Mouse (Mus musculus) liver, postnatal 0 days (tissue): ENCODE results near the gene Adam22. TPM values are rescaled to one million over a fixed set of nuclear protein-coding genes. Genes with fewer than 3 reads are reported as not detected.

Experiments
- ATAC-seq: fragments of 200-750 bp; cut with Nextera tagmentation; 2 replicates; pipeline ENCODE4 v1.8.0; 2017; ENCODE audit warnings: mild to moderate bottlenecking, moderate library complexity
- DNase-seq: peaks from one replicate; pipeline ENCODE4 v3.0.0-alpha.2; 2016
- H3K27ac ChIP-seq: fragments of 300-500 bp; sonication (generic); 2 replicates; pipeline ENCODE4 v1.5.1; 2014; ENCODE audit warnings: antibody characterized with exemption, moderate library complexity, mild to moderate bottlenecking, low read depth
- H3K27me3 ChIP-seq: fragments of 300-500 bp; sonication (generic); 2 replicates; pipeline ENCODE4 v1.6.1; 2014; ENCODE audit warnings: low read length, control low read depth, mixed read lengths; ENCODE audit not compliant: insufficient read depth
- H3K36me3 ChIP-seq: fragments of 300-500 bp; sonication (generic); replicated peaks from 2 replicates; pipeline ENCODE4 v1.6.1; 2014; ENCODE audit warnings: mild to moderate bottlenecking, control low read depth, low read length, moderate library complexity, mixed read lengths; ENCODE audit not compliant: insufficient read depth
- H3K4me1 ChIP-seq: fragments of 300-500 bp; sonication (generic); 2 replicates; pipeline ENCODE4 v1.6.1; 2014; ENCODE audit warnings: antibody characterized with exemption, mild to moderate bottlenecking, control low read depth; ENCODE audit not compliant: insufficient read depth
- H3K4me2 ChIP-seq: fragments of 300-500 bp; sonication (generic); 2 replicates; pipeline ENCODE4 v1.6.1; 2014; ENCODE audit warnings: low read depth, mild to moderate bottlenecking, low read length, moderate library complexity, mixed read lengths
- H3K4me3 ChIP-seq: fragments of 300-500 bp; sonication (generic); 2 replicates; pipeline ENCODE4 v1.5.1; 2014; ENCODE audit warnings: low read depth, low read length
- H3K9ac ChIP-seq: fragments of 300-500 bp; sonication (generic); replicated peaks from 2 replicates; pipeline ENCODE4 v1.6.1; 2014; ENCODE audit warnings: mild to moderate bottlenecking, moderate library complexity
- H3K9me3 ChIP-seq: fragments of 300-500 bp; sonication (generic); 2 replicates; pipeline ENCODE4 v1.6.1; 2016; ENCODE audit warnings: mild to moderate bottlenecking, control low read depth, low read length, mixed read lengths
- CTCF ChIP-seq: sonication (generic); IDR thresholded peaks from 2 replicates; pipeline ENCODE4 v1.5.1; 2016; ENCODE audit warnings: antibody characterized with exemption, low read depth
- EP300 ChIP-seq: IDR thresholded peaks from 2 replicates; pipeline ENCODE4 v1.6.1; 2016; ENCODE audit warnings: antibody characterized with exemption, low read depth, mild to moderate bottlenecking
- WGBS: fragments of 180-500 bp; shearing (Covaris S2); extraction: QIAGEN DNeasy Blood & Tissue Kit; methylation state at CpG from one replicate; pipeline ENCODE4 v1.1.7; 2014; ENCODE audit not compliant: insufficient replicate concordance; 5-methylcytosine and 5-hydroxymethylcytosine counted together
- polyA plus RNA-seq: library from polyadenylated mRNA; unstranded; fragments of >200 nt; fragmentation: Nextera tagmentation; extraction: Ambion mirVana; gene quantifications from 2 replicates; pipeline ENCODE4 v1.2.1, GENCODE M21; 2015

The Adam22 gene
- polyA plus RNA-seq, 1 experiment from 2014 or later, result 0.33 TPM

GRCm38 (mm10) chr5:8362361-8362760 lies 5.6 kb downstream of the Adam22 start:
- Histone ChIP-seq H3K4me3 (no peak overlapping the region), H3K4me1 (no peaks in the 10 kb centered on the region), H3K9me3 (no peaks in the 10 kb centered on the region), H3K36me3 (no peaks in the 10 kb centered on the region), H3K27me3 (peaks cover 7% of the 10 kb centered on the region), H3K4me2 (no peak overlapping the region), H3K9ac (no peak overlapping the region), H3K27ac (no peak overlapping the region)
- TF ChIP-seq CTCF, result peak; percentile 28; the same call in 1 of the 2 replicates
- TF ChIP-seq EP300, result no peak
- no peak for ATAC-seq
- 41% methylated on average over 1 of the region's 1 CpGs for WGBS
- DNase-seq, result no peak

DNA sequence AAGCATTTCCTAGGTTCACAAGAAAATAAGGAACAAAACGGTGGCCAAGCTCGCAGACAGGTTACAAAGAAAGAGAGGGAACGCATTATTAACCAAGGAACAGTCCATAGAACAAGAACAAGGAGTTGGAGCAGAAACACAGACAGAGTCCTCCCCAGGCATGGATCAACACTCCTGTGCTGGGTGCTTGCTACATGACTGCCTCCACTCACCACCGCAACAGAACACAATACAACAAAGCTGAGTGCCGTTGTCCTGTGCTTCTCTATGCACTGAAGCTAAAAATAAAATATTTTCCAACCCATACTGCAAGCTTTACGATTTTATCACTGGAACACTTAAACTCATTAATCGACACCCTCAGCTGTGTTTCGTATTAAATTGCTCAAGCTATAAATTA lies 10.3 kb downstream of the Adam22 start:
- Histone ChIP-seq H3K4me2 (no peak overlapping the region), H3K9ac (no peak overlapping the region), H3K4me1 (no peaks in the 10 kb centered on the region), H3K9me3 (no peaks in the 10 kb centered on the region), H3K36me3 (no peaks in the 10 kb centered on the region), H3K27ac (no peak overlapping the region), H3K4me3 (no peak overlapping the region), H3K27me3 (no peaks in the 10 kb centered on the region)
- DNase-seq (no peak), ATAC-seq (no peak)
- no peak for TF ChIP-seq CTCF
- TF ChIP-seq EP300, result no peak
- WGBS, result 64% methylated on average over 8 of the region's 8 CpGs

DNA sequence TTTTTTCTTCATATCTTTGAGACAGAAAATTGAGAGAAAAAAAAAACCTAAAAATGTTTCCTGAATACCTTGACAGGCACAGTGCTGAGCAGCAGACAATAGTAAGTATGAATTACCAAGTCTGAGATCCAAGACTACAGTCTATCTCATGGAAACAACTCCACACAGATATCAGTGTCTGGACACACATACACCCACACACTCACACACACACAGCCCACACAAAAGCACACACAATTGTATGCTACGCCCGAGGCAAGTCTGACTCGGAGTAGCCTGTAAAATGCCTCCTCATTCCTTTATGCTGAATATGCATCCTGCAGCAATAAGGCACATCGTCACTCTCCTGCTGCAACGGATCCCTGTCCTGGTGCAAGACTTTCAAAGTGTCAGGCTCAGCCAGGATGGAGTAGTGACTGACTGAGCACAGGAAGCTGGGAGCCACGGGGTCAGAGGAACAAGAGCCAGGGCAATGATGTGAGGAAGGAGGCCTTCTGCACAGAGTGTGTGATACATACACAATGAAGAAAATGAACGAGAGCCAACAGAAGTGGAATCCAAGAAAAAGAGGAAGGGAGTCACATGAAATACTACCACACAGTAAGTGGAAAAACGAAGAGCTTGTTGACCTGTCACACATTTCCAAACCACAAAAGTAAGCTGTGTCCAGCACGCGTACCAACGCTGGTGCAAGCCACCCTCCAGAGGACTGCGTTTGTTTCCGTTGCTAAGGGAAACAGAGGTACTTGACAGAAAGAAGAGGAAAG lies 10.9 kb downstream of the Adam22 start:
- no peak overlapping the region for H3K4me3 ChIP-seq
- H3K9me3 ChIP-seq, result no peaks in the 10 kb centered on the region
- peak; percentile 70 for ATAC-seq
- WGBS, result 28% methylated on average over 13 of the region's 13 CpGs
- TF ChIP-seq CTCF, result no peak
- no peak for TF ChIP-seq EP300
- no peak overlapping the region for H3K9ac ChIP-seq
- no peaks in the 10 kb centered on the region for H3K27me3 ChIP-seq
- no peak overlapping the region for H3K4me2 ChIP-seq
- no peak overlapping the region for H3K27ac ChIP-seq
- H3K4me1 ChIP-seq, result no peaks in the 10 kb centered on the region
- DNase-seq, result no peak
- H3K36me3 ChIP-seq, result no peaks in the 10 kb centered on the region

- no peaks in the 10 kb centered on the region for H3K4me1 ChIP-seq
- H3K4me3 ChIP-seq, result no peak overlapping the region
- no peak overlapping the region for H3K4me2 ChIP-seq
- 67% methylated on average over 2 of the region's 2 CpGs for WGBS
- no peak for DNase-seq
- no peak overlapping the region for H3K27ac ChIP-seq
- TF ChIP-seq CTCF (no peak), EP300 (no peak)
- no peaks in the 10 kb centered on the region for H3K36me3 ChIP-seq
- no peaks in the 10 kb centered on the region for H3K9me3 ChIP-seq
- ATAC-seq, result no peak
- no peak overlapping the region for H3K9ac ChIP-seq
- no peaks in the 10 kb centered on the region for H3K27me3 ChIP-seq
These were observed 11.6 kb downstream of the Adam22 start for GRCm38 (mm10) chr5:8356326-8356725.

- 45% methylated on average over 10 of the region's 10 CpGs for whole genome bisulfite sequencing
- Histone ChIP-seq H3K4me1 (no peaks in the 10 kb centered on the region), H3K4me3 (no peak overlapping the region)
These were observed 18.4 kb downstream of the Adam22 start for GRCm38 (mm10) chr5:8349557-8349956.

DNA sequence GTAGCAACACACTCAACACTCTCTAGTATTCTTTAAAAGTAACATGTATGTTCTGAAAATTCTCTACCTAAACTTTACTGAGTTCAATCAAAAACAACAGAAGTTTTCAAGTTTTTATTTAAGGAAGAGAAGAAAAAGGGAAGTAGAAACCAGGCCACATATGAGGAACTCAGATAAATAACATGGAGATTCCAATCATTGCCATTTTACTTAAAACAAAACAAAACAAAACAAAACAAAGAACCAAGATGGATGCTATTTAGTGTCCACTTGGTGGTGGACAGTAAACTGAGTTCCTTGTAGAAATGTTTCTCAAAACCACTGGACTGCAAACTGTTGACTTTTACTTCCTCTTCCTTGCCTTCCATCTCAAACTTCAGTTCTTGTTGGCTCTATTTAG lies 21.6 kb downstream of the Adam22 start:
- DNase-seq (no peak), ATAC-seq (no peak)
- no peak overlapping the region for H3K27ac ChIP-seq
- TF ChIP-seq EP300 (no peak), CTCF (no peak)
- no peaks in the 10 kb centered on the region for H3K27me3 ChIP-seq
- H3K4me3 ChIP-seq, result no peak overlapping the region
- no peak overlapping the region for H3K4me2 ChIP-seq
- no peak overlapping the region for H3K9ac ChIP-seq
- H3K4me1 ChIP-seq, result no peaks in the 10 kb centered on the region
- no peaks in the 10 kb centered on the region for H3K9me3 ChIP-seq
- H3K36me3 ChIP-seq, result no peaks in the 10 kb centered on the region

More at GRCm38 (mm10) chr5:8349557-8349956, 18.4 kb downstream of the Adam22 start:
- H3K27ac ChIP-seq, result no peak overlapping the region
- DNase-seq, result no peak
- TF ChIP-seq CTCF (no peak), EP300 (no peak)
- no peaks in the 10 kb centered on the region for H3K27me3 ChIP-seq
- H3K9me3 ChIP-seq, result no peaks in the 10 kb centered on the region
- ATAC-seq, result no peak
- no peak overlapping the region for H3K9ac ChIP-seq
- no peak overlapping the region for H3K4me2 ChIP-seq
- no peaks in the 10 kb centered on the region for H3K36me3 ChIP-seq
